Mouse (Mus musculus): ENCODE results near the gene Slc25a31. TPM values are rescaled to one million over a fixed set of nuclear protein-coding genes. Genes with fewer than 3 reads are reported as not detected.
A peak's percentile ranks its signal among the peaks of the same experiment; 100 is the strongest.

Slc25a31 gene
- polyA plus RNA-seq, 1 experiment from 2014 or later = 0.19 TPM

DNA sequence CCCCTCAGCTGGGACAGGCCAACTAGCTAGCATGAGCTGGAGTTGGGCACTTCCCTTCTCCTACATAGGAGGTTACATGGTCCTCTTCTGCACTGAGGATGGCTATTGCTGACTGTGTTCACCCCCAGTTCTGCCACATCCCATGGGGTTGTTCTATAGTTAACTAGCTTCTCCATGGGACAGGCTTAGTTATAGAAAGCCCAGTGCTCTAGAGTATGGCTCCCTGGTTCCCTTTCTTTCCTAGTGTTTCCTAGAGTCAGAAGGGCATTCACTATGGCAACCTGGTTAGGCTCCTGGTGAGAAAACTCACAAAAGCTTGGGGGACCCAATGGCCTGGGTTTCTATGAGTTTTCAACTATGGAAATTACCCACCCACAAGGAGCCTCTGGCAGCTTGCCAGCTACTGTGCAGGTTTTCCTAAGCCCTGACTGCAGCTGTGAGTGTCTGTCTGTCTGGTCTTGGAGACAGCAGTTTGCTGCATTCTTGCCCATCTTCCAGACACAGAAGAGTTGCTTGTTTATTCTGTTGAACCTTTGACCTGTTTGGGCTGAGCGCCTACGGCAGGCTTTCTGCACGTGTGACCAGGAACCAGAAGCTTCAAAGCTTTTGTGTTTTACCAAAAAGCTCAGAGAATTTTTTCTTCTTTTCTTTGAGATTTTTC is 22.7 kb upstream of the Slc25a31 start:
- WGBS = 27% methylated on average over 3 of the region's 3 CpGs
- H3K27me3 ChIP-seq = no peaks in the 10 kb centered on the region
- H3K9ac ChIP-seq (replicated peaks) = no peak overlapping the region
- no peaks in the 10 kb centered on the region for H3K9me3 ChIP-seq
- no peak overlapping the region for H3K4me3 ChIP-seq (replicated peaks)
- no peak; the same call in 1 of the 2 replicates for ATAC-seq (ENCODE audit: insufficient number of reproducible peaks, insufficient read depth, low FRiP score, low TSS enrichment, low read depth)
- no peak overlapping the region for H3K4me2 ChIP-seq
- peak overlapping the region; percentile 56; the same call in 1 of the 2 replicates for H3K27ac ChIP-seq
- H3K36me3 ChIP-seq = peaks cover 11% of the 10 kb centered on the region
- H3K4me1 ChIP-seq (replicated peaks) = peaks cover 13% of the 10 kb centered on the region

GRCm38 (mm10) chr3:40686836-40687235 is 21.8 kb upstream of the Slc25a31 start:
- ATAC-seq (ENCODE audit: insufficient number of reproducible peaks, insufficient read depth, low FRiP score, low TSS enrichment, low read depth) = no peak
- H3K36me3 ChIP-seq = peaks cover 11% of the 10 kb centered on the region
- H3K27me3 ChIP-seq = no peaks in the 10 kb centered on the region
- H3K9ac ChIP-seq (replicated peaks) = no peak overlapping the region
- no peaks in the 10 kb centered on the region for H3K9me3 ChIP-seq
- H3K4me2 ChIP-seq = no peak overlapping the region
- H3K4me3 ChIP-seq (replicated peaks) = no peak overlapping the region
- H3K4me1 ChIP-seq (replicated peaks) = peaks cover 13% of the 10 kb centered on the region
- WGBS = 56% methylated on average over 9 of the region's 9 CpGs
- no peak overlapping the region for H3K27ac ChIP-seq

DNA sequence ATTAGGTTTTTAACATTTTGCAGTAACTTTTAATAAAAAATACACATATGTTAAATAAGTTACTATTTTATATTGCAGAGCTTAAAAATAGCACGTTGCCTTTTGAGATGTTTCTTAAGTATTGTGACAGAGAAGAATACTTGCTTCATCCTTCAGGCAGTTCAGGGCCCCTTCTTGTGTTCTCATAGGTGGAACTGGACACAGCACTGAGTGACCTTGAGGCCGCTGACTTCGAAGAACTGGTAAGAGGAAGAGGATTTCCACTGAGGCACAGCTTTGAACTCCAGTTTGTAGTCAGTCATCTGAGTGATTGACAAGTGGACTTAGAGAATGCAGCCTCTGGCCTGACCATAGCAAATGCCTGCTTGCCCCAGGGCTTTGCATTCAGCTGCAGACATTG is 21.1 kb upstream of the Slc25a31 start:
- H3K27ac ChIP-seq = no peak overlapping the region
- no peak overlapping the region for H3K4me2 ChIP-seq
- H3K9ac ChIP-seq (replicated peaks) = no peak overlapping the region
- H3K36me3 ChIP-seq = peaks cover 11% of the 10 kb centered on the region
- H3K4me3 ChIP-seq (replicated peaks) = no peak overlapping the region
- H3K4me1 ChIP-seq (replicated peaks) = peaks cover 13% of the 10 kb centered on the region
- WGBS = 91% methylated on average over 3 of the region's 3 CpGs
- no peak for ATAC-seq (ENCODE audit: insufficient number of reproducible peaks, insufficient read depth, low FRiP score, low TSS enrichment, low read depth)
- no peaks in the 10 kb centered on the region for H3K27me3 ChIP-seq
- no peaks in the 10 kb centered on the region for H3K9me3 ChIP-seq

GRCm38 (mm10) chr3:40691566-40691965 is 17.1 kb upstream of the Slc25a31 start:
- H3K36me3 ChIP-seq = peaks cover 19% of the 10 kb centered on the region
- no peak overlapping the region for H3K4me2 ChIP-seq
- peaks cover 3% of the 10 kb centered on the region; the same call in 1 of the 2 replicates for H3K4me1 ChIP-seq (replicated peaks)
- 90% methylated on average over 6 of the region's 6 CpGs for WGBS
- H3K27ac ChIP-seq = no peak overlapping the region
- no peak overlapping the region for H3K9ac ChIP-seq (replicated peaks)
- H3K9me3 ChIP-seq = no peaks in the 10 kb centered on the region
- no peak overlapping the region for H3K4me3 ChIP-seq (replicated peaks)
- H3K27me3 ChIP-seq = no peaks in the 10 kb centered on the region
- no peak for ATAC-seq (ENCODE audit: insufficient number of reproducible peaks, insufficient read depth, low FRiP score, low TSS enrichment, low read depth)

DNA sequence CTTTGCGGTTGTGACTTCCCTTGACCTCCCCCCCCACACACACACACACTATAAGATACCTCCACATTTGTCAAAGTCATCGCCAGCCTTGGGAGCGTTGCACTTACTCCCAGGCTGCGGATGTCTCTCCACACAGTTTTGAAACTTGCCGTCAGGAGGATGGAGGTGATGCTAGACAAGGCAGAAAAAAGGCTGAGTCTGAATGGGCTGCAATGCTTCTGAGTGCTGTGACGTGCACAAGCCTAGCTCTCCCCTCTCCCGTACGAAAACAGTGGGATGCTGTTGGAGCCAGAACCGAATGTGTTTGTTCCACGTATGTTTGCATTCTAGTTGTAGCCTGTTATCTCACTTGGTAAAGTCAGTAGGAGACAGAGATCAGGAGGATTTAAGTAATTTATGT is 15.2 kb upstream of the Slc25a31 start:
- Histone ChIP-seq H3K4me2 (no peak overlapping the region), H3K36me3 (peaks cover 18% of the 10 kb centered on the region), H3K27ac (no peak overlapping the region), H3K9ac (replicated peaks) (no peak overlapping the region), H3K4me3 (replicated peaks) (no peak overlapping the region), H3K4me1 (replicated peaks) (no peaks in the 10 kb centered on the region), H3K27me3 (no peaks in the 10 kb centered on the region), H3K9me3 (no peaks in the 10 kb centered on the region)
- ATAC-seq (ENCODE audit: insufficient number of reproducible peaks, insufficient read depth, low FRiP score, low TSS enrichment, low read depth) = no peak
- 88% methylated on average over 10 of the region's 10 CpGs for WGBS

- Histone ChIP-seq H3K4me3 (replicated peaks) (no peak overlapping the region), H3K4me1 (replicated peaks) (no peaks in the 10 kb centered on the region), H3K27me3 (no peaks in the 10 kb centered on the region), H3K4me2 (no peak overlapping the region), H3K9ac (replicated peaks) (no peak overlapping the region), H3K9me3 (no peaks in the 10 kb centered on the region), H3K27ac (no peak overlapping the region), H3K36me3 (peaks cover 17% of the 10 kb centered on the region)
- no peak for ATAC-seq (ENCODE audit: insufficient number of reproducible peaks, insufficient read depth, low FRiP score, low TSS enrichment, low read depth)
- WGBS = 93% methylated on average over 7 of the region's 7 CpGs
Measured at GRCm38 (mm10) chr3:40693960-40694359, 14.7 kb upstream of the Slc25a31 start.

DNA sequence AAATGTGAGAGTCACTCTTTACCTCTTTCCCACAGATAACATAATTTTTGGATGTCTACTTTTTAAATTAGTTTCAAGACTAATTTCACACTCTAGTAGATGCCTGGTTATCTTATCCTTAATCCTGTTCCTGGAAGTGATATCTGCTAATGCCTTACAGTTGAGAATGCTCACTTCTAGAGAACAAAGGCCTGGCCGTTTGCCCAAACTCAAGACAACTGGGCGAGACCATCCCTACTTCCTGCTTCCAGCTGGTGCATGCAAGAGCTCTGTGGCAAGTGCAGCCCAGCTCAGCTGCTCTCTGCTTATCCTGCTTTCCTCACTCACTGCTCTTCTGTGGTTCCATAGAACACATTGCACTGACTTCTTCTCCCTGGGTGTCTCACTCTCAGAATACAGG is 14.2 kb upstream of the Slc25a31 start:
- Histone ChIP-seq H3K27ac (no peak overlapping the region), H3K36me3 (peaks cover 17% of the 10 kb centered on the region), H3K4me3 (replicated peaks) (no peak overlapping the region), H3K9me3 (no peaks in the 10 kb centered on the region), H3K9ac (replicated peaks) (no peak overlapping the region), H3K4me1 (replicated peaks) (no peaks in the 10 kb centered on the region), H3K4me2 (no peak overlapping the region), H3K27me3 (no peaks in the 10 kb centered on the region)
- WGBS = 79% methylated on average over 2 of the region's 2 CpGs
- no peak for ATAC-seq (ENCODE audit: insufficient number of reproducible peaks, insufficient read depth, low FRiP score, low TSS enrichment, low read depth)

DNA sequence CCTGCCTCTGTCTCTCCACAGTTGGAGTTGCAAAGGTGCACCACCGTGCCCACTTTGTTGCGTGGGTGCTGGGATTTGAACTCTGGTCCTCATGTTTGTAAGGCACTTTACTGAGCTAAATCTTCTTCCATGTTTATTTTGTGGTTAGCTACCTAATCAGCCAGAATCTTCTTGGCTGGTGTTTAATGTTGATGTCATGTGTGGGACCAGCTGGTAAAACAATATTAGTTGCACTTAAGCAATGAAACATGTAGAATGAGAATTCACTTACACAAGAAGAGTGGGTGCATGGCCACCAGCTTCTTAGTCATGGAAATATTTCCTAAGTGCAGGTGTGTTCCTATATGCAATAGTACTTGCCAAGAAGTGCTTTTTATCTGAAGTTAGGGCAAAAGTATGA is 13.5 kb upstream of the Slc25a31 start:
- no peak overlapping the region for H3K9ac ChIP-seq (replicated peaks)
- no peaks in the 10 kb centered on the region for H3K27me3 ChIP-seq
- H3K4me2 ChIP-seq = no peak overlapping the region
- H3K4me1 ChIP-seq (replicated peaks) = no peaks in the 10 kb centered on the region
- WGBS = 98% methylated on average over 2 of the region's 2 CpGs
- H3K36me3 ChIP-seq = peaks cover 25% of the 10 kb centered on the region
- no peak overlapping the region for H3K27ac ChIP-seq
- H3K4me3 ChIP-seq (replicated peaks) = no peak overlapping the region
- no peak for ATAC-seq (ENCODE audit: insufficient number of reproducible peaks, insufficient read depth, low FRiP score, low TSS enrichment, low read depth)
- no peaks in the 10 kb centered on the region for H3K9me3 ChIP-seq

DNA sequence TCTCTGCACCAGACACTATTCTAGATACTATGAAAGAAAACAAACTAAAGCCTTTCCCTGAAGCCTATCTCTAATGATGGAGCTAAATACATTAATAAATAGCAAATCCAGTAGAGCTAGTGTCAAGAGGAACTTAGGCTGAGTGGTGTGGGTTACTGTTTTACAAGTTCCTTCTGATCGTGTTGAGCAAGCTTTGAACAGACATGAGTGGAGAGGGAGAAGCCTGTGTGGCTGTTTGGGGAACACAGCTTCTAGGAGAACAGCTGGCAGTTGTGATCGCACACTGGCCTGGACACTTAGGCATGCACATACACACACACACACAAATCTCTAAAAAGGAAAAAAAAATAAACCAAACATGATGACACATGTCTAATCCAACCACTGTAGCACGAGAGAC is 9.8 kb upstream of the Slc25a31 start:
- Histone ChIP-seq H3K4me1 (replicated peaks) (no peaks in the 10 kb centered on the region), H3K9ac (replicated peaks) (no peak overlapping the region), H3K4me3 (replicated peaks) (no peak overlapping the region), H3K27ac (no peak overlapping the region), H3K27me3 (no peaks in the 10 kb centered on the region), H3K36me3 (peaks cover 23% of the 10 kb centered on the region), H3K9me3 (no peaks in the 10 kb centered on the region), H3K4me2 (no peak overlapping the region)
- WGBS = 86% methylated on average over 3 of the region's 3 CpGs
- ATAC-seq (ENCODE audit: insufficient number of reproducible peaks, insufficient read depth, low FRiP score, low TSS enrichment, low read depth) = no peak

- ATAC-seq (ENCODE audit: insufficient number of reproducible peaks, insufficient read depth, low FRiP score, low TSS enrichment, low read depth) = no peak
- 88% methylated on average over 5 of the region's 5 CpGs for WGBS
Measured at GRCm38 (mm10) chr3:40704816-40705430, 3.7 kb upstream of the Slc25a31 start.

DNA sequence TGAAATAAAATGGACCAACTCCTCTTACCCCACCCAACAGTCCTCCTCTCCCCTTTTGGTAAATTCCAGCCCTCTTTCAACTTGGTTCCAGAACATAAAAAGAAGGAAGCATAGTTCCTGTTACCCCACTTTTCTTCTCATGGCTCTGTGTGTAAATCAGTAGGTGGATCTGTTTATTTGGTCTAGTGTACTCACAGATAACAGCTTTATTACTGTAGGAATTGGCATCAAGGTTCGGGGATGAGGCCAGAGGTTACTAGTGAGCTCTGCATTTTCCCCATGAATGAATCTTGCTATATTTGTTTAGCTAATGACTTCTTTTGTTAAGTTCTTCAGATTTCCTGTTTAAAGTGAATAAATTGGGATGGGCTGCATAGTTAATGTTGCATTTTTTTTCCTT is 7.4 kb downstream of the Slc25a31 start:
- WGBS = 26% methylated on average over 1 of the region's 1 CpGs
- ATAC-seq (ENCODE audit: insufficient number of reproducible peaks, insufficient read depth, low FRiP score, low TSS enrichment, low read depth) = no peak
- Histone ChIP-seq H3K27ac (no peak overlapping the region), H3K9me3 (no peaks in the 10 kb centered on the region), H3K4me2 (no peak overlapping the region), H3K4me3 (replicated peaks) (no peak overlapping the region), H3K4me1 (replicated peaks) (no peaks in the 10 kb centered on the region), H3K27me3 (no peaks in the 10 kb centered on the region), H3K36me3 (no peaks in the 10 kb centered on the region), H3K9ac (replicated peaks) (no peak overlapping the region)

More at GRCm38 (mm10) chr3:40704816-40705430, 3.7 kb upstream of the Slc25a31 start:
- Histone ChIP-seq H3K9ac (replicated peaks) (no peak overlapping the region), H3K36me3 (peaks cover 4% of the 10 kb centered on the region; the same call in 1 of the 2 replicates), H3K9me3 (peaks cover 10% of the 10 kb centered on the region; the same call in 1 of the 2 replicates), H3K4me2 (no peak overlapping the region), H3K4me1 (replicated peaks) (no peaks in the 10 kb centered on the region), H3K27ac (no peak overlapping the region), H3K4me3 (replicated peaks) (no peak overlapping the region), H3K27me3 (no peaks in the 10 kb centered on the region)

GRCm38 (mm10) chr3:40719022-40719421 is 10.4 kb downstream of the Slc25a31 start:
- no peaks in the 10 kb centered on the region for H3K36me3 ChIP-seq
- no peak overlapping the region for H3K27ac ChIP-seq
- H3K4me3 ChIP-seq (replicated peaks) = no peak overlapping the region
- H3K27me3 ChIP-seq = no peaks in the 10 kb centered on the region
- H3K9ac ChIP-seq (replicated peaks) = no peak overlapping the region
- 86% methylated on average over 3 of the region's 3 CpGs for WGBS
- H3K9me3 ChIP-seq = no peaks in the 10 kb centered on the region
- ATAC-seq (ENCODE audit: insufficient number of reproducible peaks, insufficient read depth, low FRiP score, low TSS enrichment, low read depth) = no peak
- no peaks in the 10 kb centered on the region for H3K4me1 ChIP-seq (replicated peaks)
- no peak overlapping the region for H3K4me2 ChIP-seq
